Mouse (Mus musculus) lung, postnatal 0 days (tissue): ENCODE results near the gene Arl14.

Experiments used
- CTCF ChIP-seq: IDR thresholded peaks from 2 replicates; pipeline ENCODE4 v1.5.1; 2016; ENCODE audit warnings: antibody characterized with exemption, mild to moderate bottlenecking
- EP300 ChIP-seq: IDR thresholded peaks from 2 replicates; pipeline ENCODE4 v1.6.1; 2016; ENCODE audit warnings: antibody characterized with exemption, mild to moderate bottlenecking, control low read depth

GRCm38 (mm10) chr3:69177914-69178313, 44.3 kb upstream of the Arl14 start:
- TF ChIP-seq EP300 (no peak), CTCF (no peak)
